Mouse (Mus musculus) mouse embryonic stem cell (cell line): ENCODE measurements around the gene Bod1.

Experiments used
- in situ Hi-C, 2 experiments: fragments of 300-500 bp; cut with MboI; formaldehyde crosslinking; loops; 1 replicate in 1 of 2; 3 replicates in 1 of 2; pipeline ENCODE4 v1.14.3; 2019 to 2020; ENCODE audit warnings: low sequenced_read_pairs in 2 of 2, low pct_unique_long_range_greater_than_20kb in 1 of 2, mixed read lengths in 1 of 2; ENCODE audit not compliant: unreplicated experiment in 1 of 2

Gene Bod1

GRCm38 (mm10) chr11:31675430-31675829, 3.7 kb upstream of the Bod1 start:
- in situ Hi-C loops, result loop anchor here (10.0 to 25.0 kb wide), 3 partner anchors 279 to 437 kb away; no protein-coding TSS in a partner anchor

GRCm38 (mm10) chr11:31672170-31672563, 482 bp upstream of the Bod1 start:
- in situ Hi-C loops, result loop anchor here (5.0 to 10.0 kb wide), 3 partner anchors 275 to 433 kb away; no protein-coding TSS in a partner anchor

- in situ Hi-C loops, result loop anchor here (5.0 to 10.0 kb wide), 3 partner anchors 277 to 434 kb away; no protein-coding TSS in a partner anchor
Measured at GRCm38 (mm10) chr11:31670468-31670921, 1.2 kb downstream of the Bod1 start.

- in situ Hi-C loops, result no loop called here
Measured at GRCm38 (mm10) chr11:31669172-31669869, 2.4 kb downstream of the Bod1 start.

- in situ Hi-C loops, result no loop called here
Measured at GRCm38 (mm10) chr11:31664186-31664585, 7.5 kb downstream of the Bod1 start.

- in situ Hi-C loops, result no loop called here
Measured at GRCm38 (mm10) chr11:31663501-31663900, 8.2 kb downstream of the Bod1 start.

GRCm38 (mm10) chr11:31662872-31663446, 8.7 kb downstream of the Bod1 start:
- in situ Hi-C loops, result no loop called here

- in situ Hi-C loops, result no loop called here
Measured at GRCm38 (mm10) chr11:31662214-31662613, 9.5 kb downstream of the Bod1 start.

- in situ Hi-C loops, result no loop called here
Measured at GRCm38 (mm10) chr11:31657806-31658175, 13.9 kb downstream of the Bod1 start.

GRCm38 (mm10) chr11:31657168-31657805, 14.4 kb downstream of the Bod1 start:
- in situ Hi-C loops, result no loop called here

GRCm38 (mm10) chr11:31649507-31649906, 22.2 kb downstream of the Bod1 start:
- in situ Hi-C loops, result no loop called here

- in situ Hi-C loops, result no loop called here
Measured at GRCm38 (mm10) chr11:31647268-31647667, 24.4 kb downstream of the Bod1 start.

GRCm38 (mm10) chr11:31646571-31646970, 25.1 kb downstream of the Bod1 start:
- in situ Hi-C loops, result no loop called here

- in situ Hi-C loops, result no loop called here
Measured at GRCm38 (mm10) chr11:31643120-31643519, 28.6 kb downstream of the Bod1 start.

- in situ Hi-C loops, result no loop called here
Measured at GRCm38 (mm10) chr11:31641066-31641810, 30.4 kb downstream of the Bod1 start.

- in situ Hi-C loops, result no loop called here
Measured at GRCm38 (mm10) chr11:31640187-31640586, 31.5 kb downstream of the Bod1 start.

GRCm38 (mm10) chr11:31637788-31638373, 33.8 kb downstream of the Bod1 start:
- in situ Hi-C loops, result no loop called here

GRCm38 (mm10) chr11:31628700-31629099, 43.0 kb downstream of the Bod1 start:
- in situ Hi-C loops, result no loop called here

GRCm38 (mm10) chr11:31620796-31621195, 50.9 kb downstream of the Bod1 start:
- in situ Hi-C loops, result no loop called here
